Mouse (Mus musculus) gastrocnemius, postnatal 10 days (tissue): ENCODE data around the gene Fndc9. TPM values are rescaled to one million over a fixed set of nuclear protein-coding genes. Genes with fewer than 3 reads are reported as not detected.

Source experiments
- DNase-seq: peaks from one replicate; pipeline ENCODE4 v3.0.0; 2021; ENCODE audit warnings: mixed read lengths
- total RNA-seq, 2 experiments: library from RNA; stranded (reverse); gene quantifications; 2 replicates each; pipeline ENCODE4 v1.2.3; 2021

Fndc9 gene
- total RNA-seq, 2 experiments from 2014 or later = not detected

DNA sequence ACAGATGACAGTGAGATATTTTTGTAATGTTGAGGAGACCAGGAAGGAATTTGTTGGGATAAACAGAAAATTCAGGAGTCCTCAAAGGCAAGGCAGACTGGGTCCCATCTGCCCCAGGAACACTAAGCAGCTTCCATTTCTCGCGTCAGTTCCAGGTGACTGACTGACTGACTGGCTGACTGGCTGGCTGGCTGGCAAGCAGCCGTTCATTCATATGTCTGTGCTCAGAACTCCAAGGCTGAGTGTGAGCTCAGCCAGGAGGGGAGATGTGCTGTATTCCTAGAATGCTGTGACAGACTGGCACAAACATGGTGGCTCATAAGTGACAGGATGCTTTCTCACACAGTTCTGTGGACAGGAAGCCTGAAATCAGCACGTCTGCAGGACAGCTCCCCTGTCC lies 1.4 kb upstream of the Fndc9 start:
- no peak for DNase-seq

DNA sequence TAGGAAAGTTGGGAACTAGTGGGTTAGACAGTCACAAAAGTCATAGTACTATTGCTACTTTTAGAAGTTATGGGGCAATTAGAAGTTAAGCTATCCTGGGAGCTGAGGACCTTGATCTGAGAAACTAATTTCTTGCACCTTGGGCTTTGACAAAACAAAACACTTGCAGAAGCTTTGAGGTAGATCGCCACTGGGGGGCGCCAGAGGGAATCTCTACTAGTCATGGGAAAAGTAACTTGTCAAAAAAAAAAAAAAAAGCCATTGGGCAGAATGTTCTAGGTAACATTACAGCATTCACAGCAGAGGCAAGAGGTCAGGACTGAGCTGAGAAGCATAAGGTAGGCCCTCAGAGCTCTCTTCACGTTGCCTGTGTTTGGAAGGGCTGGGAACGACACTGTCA lies 1.6 kb downstream of the Fndc9 start:
- DNase-seq = peak; percentile 77

DNA sequence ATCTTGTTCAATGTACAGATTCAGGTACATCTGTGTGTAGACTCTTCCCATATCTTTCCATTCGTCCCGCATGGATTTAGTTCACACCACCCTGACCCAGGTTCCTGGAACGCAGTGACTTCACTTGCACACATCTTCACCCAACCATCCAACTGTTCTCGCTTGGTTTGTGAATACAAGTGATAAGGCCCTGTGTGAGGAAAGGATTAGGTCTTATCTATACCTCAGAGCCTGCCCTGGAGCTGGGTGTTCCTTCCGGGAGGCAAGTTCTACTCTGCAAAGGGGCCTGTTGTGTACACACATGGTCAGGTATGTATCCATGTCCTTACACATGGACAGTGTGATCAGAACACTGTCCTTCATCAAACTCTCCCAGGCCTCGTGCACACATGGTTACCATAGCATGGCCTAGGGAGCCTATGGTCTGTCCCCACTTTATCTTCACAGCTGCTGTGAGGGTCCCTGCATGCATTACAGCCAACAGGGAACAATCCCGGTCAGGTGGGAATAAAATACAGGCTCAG lies 5.9 kb downstream of the Fndc9 start:
- no peak for DNase-seq

DNA sequence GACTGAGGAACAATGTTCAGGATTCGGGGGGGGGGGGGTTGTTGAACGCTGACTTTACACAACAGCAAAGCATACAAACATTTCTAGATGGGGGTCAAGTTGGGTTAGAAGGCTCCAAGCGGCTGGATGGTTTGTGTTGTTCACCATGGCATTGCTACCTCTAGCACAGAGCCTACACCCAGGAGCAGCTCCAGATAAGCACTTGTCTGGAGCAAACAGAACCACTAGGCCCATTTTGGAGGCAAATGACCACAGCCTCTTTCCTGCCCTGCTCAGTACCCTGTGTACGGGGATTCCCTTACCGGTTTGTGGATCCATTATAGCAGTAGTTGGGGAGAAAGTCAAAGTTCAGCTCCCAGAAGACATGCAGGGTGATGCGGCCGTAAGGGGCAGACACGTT lies 6.7 kb downstream of the Fndc9 start:
- no peak for DNase-seq

DNA sequence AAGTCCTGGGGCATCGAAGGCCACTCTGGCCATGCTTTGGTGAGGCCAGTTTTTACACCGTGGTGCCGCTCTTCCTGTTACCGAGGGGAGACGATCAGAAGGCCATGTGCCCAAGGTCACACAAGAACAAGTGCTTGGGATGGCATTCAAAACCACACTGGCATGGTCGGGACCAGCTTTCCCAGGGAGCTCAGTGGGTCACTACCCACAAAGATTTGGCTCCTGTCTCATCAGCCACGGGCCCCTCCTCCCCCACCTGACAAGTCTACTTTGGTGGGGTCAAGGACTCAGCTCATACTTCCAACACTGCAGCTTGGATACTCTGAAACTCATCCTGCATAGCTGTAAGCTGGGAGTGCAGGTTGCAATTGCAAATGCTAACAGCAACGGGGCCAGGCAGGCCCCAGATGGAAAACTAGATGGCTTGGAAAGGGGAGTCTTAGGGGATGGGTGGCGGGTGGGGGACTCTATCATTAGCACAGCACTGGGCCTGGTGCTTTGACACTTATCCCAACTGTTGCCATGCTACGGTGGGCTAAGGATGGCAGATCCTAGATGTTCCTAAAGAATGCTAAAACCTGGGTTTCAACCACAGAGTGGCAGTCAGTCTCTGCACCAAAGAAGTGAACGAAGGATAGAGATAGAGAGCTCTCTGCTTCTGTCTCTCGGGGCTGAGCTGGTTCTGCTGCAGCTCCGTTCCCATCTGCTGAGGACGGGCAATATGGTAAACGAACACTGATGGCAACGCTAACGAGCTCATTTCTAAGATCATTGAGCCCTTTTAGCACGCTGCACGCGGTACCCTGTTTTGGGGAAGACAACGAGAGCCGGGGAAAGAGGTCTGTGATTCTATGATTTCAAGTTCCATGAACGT lies 9.6 kb downstream of the Fndc9 start:
- no peak for DNase-seq

DNA sequence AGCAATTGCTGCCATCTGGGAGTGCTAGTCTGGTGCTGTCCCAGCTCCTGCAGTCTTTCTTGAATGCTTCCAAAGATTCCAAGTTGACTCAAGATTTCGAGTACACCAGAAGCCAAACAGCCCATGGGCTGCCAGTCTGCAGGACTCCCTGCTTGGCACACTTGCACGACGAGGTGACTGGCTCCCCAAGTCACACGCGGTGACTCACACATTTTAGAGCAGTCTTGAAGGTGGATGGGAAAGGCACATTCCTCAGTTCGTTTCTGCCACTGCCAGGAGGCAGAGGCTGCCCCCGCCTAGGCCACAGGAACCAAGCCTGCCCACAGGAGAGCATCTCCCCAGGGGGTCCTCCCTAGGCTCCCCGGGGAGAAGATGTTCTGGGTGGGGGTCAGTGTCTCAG lies 10.6 kb downstream of the Fndc9 start:
- DNase-seq = no peak

DNA sequence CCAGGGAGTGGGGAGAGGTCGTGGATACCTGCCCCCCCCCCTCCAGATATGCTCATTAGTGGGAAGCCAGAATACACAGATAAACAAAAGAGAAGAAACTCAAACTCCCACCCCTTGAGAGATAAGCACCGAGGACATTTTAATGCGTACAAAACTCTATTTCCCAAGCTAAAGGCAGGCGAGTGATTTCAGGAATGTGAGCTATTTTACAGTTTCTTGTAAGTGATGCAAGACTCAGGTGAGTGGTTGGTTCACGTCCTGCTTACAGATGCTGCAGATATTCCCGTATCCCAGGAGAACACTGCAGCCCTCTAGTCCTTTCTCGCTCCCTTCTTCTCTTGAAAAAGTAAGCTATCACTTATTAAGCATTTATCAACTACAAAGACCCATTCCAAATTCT lies 11.1 kb downstream of the Fndc9 start:
- DNase-seq = no peak

DNA sequence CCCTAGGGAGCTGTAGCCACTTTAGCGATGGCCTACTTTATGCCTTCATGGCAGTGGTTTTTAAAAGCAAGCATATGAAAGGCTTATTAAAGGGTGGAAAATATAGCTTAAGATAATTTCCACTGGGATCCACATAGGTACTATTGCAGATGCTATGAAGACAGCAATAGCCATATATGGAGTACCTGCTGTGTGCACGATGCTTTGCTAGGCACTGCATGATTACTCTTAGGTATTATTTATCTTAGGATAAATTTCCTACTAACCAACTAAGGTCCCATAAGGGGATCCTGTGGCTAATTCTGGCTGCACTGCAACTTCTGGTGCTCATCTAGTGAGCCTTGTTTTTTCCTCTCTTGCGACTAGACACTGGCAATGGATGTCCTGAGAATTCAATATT lies 13.0 kb downstream of the Fndc9 start:
- no peak for DNase-seq

DNA sequence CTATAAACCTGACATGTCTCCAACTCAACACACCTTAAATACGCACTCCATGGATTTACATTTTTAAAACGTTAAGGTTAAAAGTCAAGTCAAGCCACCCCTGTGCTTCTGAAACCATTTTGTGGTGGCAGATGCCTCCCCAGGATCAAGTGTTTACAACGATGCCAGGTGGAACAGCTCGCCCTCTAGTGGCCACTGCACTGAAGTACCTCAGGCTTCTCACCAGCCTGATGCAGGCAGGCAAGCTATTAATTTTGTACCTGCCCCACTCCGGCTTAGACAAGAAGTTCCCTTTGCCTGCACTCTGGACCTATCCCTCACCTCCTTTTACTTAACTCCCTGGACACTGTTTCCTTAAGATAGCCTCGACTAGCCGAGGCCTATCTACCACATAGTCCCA lies 16.7 kb downstream of the Fndc9 start:
- peak; percentile 74 for DNase-seq

DNA sequence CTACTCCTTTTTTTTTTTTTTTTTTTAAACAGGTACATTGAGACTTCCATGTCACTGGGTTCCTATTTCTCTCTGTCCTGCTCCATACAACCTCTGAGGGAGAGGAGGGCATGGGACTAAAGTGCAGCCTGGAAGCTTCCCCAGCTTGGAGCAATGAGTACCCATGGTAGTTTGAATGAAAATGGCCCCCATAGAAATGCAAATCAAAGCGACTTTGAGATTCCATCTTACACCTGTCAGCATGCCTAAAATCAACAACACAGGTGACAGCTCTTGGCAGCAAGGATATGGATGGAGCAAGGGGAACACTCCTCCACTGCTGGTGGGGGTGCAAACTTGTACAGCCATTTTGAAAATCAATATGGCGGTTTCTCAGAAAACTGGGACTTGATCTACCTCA lies 20.0 kb downstream of the Fndc9 start:
- DNase-seq = no peak

DNA sequence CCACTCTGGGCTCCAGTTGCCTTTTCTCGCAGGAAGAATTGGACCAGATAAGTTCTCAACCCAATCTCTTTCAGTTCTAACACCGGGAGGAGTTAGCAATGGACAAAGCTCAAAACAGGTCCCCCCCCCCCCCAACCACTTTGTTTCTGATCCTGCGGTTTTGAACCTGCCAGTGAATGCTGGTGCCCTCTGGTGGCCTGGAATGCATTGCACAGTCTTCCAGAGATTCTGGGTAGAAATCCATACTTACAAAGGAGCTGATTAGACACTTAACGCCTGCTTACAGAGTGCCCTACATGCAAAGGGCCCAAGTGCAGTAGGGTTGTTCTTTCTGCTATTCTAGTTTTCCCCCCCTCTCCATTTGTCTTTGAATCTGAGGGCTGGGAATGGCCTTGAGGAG lies 22.9 kb downstream of the Fndc9 start:
- peak; percentile 24 for DNase-seq

DNA sequence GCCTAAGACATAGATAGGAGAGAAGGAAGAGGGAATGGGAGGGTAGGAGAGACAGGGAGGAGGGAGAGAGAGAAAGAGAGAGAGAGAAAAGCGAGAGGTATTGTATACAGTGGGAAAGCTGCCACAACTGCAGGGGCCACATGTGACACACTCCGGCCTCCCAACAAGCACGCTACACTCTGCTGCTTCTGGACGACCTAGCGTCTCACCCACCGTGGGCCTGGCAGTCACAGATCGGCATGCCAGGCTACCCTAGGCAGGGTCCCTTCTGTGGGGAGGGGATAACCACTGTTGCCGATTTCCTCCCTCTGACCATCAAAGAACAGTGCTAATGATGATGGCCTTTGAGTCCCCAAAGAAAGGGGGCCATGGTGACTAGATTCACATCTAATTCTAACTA lies 23.4 kb downstream of the Fndc9 start:
- no peak for DNase-seq

DNA sequence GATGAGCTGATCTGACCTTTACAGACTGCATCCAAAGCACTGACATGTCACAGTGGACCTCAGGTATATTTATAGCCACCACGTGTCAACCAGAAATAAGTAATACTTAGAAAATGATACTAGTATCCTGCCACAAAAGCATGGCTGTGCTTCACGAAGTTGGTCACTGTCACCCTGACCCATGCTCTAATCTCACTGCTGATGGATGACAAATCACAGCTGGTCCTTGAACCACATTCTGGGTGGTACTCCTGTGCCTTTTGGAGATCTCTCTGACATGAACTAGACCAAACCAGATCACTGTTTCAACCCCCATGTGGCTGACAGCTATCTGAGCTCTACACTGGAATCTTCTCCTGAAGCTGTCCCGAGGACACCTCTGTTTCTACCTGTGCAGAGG lies 27.5 kb downstream of the Fndc9 start:
- no peak for DNase-seq

DNA sequence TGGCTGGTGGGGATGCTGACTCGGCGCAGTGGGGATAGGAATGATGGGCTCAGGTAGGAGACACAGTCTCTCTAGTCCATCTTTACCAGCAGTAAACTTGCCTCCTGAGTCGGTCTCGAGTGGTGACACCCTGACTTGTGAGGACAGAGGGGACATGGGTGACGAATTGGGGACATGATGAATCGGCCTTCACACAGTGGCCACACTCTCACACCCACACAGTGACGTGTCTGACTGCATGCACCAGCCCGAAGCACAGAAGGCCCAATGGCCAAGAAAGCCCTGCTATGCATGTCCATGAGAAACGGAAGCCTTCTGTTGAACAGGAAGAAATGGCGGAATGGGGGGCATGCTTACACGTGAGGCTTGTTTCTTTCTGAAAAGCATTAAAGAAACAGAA lies 28.0 kb downstream of the Fndc9 start:
- no peak for DNase-seq

DNA sequence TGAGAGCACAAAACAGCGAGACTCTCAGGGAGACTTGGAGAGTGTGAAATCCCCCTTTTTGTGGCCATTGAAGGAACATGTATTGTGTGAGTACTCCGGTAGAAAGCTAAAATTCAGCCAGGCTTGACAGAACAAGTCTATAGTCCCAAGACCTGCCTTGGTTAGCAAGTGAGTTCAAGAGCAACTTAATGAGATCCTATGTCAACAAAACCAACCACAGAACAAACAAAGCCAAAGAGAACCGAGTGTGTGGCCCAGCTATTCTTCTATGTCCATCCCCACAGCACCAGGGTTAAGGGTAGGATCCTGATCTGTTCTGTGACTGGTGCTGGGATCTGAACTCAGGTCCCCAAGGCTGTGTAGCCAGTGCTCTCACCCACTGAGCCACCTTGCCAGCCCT lies 29.3 kb downstream of the Fndc9 start:
- DNase-seq = no peak

DNA sequence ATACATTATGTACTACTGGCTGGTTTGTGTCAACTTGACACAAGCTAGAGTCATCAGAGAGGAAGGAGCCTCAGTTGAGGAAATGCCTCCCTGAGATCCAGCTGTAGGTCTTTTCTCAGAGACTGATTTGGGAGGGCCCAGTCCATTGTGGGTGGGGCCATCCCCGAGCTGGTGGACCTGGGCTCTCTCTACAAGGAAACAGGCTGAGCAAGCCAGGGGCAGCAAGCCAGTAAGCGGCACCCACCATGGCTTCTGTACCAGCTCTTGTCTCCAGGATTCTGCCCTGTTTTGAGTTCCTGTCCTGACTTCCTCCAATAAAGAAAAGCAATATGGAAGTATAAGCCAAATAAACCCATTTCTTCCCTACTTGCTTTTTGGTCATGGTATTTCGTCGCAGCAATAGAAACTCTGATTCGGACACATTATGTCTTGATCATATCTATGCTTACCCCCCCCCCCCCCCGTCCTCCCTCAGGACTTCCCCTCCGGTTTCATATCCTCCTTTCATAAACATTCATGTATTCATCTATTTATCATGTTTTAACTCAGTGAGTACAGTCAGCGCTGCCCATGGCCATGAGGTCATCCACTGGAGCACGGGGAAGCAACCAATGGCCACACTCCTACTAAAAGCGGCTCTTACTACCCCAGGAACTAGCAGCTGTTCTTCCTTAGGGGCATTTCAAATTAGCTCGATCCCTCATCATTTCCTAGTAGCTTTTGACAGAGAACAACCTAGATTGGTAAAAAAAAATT lies 29.9 kb downstream of the Fndc9 start:
- no peak for DNase-seq

DNA sequence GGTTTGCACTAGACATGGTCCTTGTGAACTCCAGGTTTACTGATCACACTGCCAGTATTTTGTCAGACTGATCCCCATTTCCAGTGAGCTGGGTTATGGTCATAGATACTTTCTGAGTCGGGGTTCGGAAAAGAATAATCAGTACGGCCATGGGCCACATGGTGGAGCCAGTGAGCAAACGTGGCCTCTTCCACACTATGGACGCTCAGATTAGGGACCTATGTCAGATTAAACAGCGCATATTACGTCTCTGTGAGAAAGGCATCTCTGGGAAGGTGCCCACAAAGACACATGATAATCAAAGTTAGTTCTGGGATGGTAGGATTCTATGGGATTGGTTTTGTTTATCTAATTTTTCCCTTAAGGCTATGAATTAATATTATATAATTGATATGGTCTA lies 33.7 kb downstream of the Fndc9 start:
- peak; percentile 54 for DNase-seq

DNA sequence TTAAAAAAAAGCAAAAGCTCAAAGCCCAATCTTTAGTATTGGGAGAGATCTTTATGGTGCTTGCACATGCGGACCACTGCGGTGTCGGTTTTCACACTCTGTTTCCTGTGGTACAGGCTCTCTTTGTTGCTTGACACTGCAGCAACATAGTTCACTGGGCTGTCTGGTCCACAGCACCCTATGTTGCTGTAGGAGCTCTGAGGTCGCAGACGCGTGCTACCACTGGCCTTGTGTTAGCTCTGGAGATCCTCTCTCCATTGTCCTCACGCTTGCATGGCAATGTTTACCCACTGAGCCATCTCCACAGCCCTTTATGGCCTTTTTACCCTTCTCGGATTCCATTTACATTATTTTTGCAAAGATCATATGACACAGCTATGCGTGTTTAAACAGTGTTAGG lies 34.1 kb downstream of the Fndc9 start:
- DNase-seq = no peak

DNA sequence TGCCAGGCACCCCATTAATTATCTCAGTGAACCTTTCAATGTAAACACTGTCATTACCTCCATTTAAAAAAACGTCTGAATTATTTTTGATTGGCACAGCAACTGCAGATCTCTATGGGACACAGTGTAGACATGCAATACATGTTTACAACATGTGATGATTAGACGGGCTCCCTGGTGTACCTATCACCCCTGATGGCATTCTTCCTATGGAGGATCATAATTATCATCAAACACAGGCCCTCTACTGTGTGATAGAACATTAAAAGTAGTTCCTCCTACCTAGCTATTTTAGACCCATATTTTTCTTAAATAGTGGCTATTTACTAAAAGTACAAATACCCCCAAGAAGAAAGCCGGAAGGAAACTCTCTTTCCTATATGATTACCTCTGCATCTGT lies 34.6 kb downstream of the Fndc9 start:
- DNase-seq = no peak

DNA sequence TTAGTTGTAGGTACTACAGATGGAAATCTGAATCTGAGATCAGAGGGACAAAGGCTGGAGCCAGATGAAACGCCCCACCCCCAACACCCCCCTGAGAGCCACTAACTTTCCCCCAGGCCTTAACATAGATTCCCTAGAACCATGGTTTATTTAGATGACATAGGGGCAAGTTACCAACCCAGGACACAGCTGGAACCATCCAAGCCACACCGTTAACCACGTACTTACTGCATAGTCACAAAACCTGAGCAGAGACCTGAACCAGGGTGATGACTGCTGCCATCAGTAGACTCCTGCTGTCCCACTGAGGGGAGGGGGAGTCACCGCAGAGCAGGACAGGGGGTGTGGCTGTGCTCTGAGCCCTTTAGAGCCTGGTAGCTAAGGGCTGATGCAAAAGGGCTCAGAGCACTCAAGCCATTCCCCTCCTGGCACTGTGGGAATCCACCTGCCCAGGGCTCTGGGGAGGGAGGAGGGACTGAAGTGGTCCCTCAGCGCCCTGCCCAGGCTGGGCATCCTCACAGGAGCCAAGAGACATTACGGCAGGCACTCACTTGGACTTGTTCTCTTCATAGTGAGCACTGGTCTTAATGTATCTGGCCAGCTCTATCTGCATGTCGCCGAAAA lies 36.8 kb downstream of the Fndc9 start:
- DNase-seq = no peak

DNA sequence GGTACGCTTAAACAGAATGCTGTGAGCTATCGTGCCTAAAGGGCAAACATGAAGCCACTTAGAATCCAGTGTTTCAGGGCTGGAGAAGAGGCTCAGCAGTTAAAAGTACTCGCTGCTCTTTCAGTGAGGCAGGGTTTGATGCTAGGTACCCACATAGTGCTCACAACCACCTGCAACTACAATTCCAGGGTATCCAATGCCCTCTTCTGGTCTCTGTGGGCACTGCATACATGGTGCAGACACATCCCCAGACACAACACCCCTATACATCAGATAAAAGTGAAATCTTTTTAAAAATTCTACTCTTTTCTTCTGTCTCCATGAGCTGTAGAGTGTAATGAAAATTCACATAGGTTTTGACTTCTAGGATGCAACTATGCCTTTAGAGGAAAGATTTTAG lies 38.6 kb downstream of the Fndc9 start:
- no peak for DNase-seq

DNA sequence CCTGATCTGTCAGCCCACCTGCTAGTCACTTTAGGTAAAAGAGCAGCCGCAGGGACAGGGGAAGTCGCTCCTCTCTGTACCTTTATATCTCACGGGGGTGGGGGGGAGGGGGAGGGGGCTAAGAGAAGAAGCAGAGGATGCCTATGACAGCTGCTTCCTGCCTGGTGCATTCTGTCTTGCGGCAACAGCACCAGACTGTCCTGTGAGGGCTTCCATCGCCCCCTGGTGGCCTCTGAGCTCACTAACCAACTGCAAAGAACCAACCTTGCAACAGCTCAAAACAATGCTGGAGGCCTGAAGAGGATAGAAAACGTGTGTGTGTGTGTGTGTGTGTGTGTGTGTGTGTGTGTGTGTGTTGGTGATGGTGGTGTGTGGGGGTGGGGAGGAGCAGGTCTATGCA lies 40.0 kb downstream of the Fndc9 start:
- peak; percentile 78 for DNase-seq

DNA sequence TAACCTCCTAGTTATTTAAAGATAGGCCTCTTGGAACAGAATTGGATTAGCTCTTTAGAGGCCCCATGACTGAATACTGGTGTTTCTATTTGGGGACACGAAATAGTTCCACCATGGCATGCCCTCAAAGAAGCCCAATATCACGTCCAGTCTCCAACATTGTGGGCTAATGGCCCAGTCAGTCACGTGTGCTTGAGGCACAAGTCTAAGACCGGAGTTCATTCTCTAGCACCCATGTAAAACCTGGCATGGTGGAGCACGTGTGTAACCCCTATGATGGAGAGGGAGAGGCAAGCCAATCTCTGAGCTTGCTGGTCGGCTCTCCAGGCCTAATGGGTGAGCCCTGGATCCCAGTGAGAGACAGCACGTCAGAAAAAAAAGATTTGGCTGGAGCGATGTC lies 40.8 kb downstream of the Fndc9 start:
- DNase-seq = no peak
